Mouse (Mus musculus) ES-Bruce4 (cell line): Measurements from ENCODE around the gene Nop2.

ENCODE experiments used
- CTCF ChIP-seq: IDR thresholded peaks from one replicate; pipeline ENCODE4 v1.8.1; 2011; ENCODE audit warnings: low read depth, low read length
- EP300 ChIP-seq: IDR thresholded peaks from 2 replicates; pipeline ENCODE4 v1.6.1; 2011; ENCODE audit warnings: low read depth, low read length; ENCODE audit not compliant: insufficient read depth

GRCm38 (mm10) chr6:125112553-125112952 is 19.2 kb upstream of the Nop2 start:
- no peak for TF ChIP-seq CTCF
- no peak for TF ChIP-seq EP300
